Mouse (Mus musculus) heart, embryonic 10.5 days (tissue): Measurements from ENCODE around the gene Mypn. TPM values are rescaled to one million over a fixed set of nuclear protein-coding genes. Genes with fewer than 3 reads are reported as not detected.

Experiments used
- DNase-seq: peaks from one replicate; pipeline ENCODE4 v3.0.0-alpha.2; 2017; ENCODE audit warnings: low spot score
- H3K27ac ChIP-seq: fragments of 300-500 bp; sonication (generic); 2 replicates; pipeline ENCODE4 v1.5.1; 2016; ENCODE audit warnings: mild to moderate bottlenecking
- H3K27me3 ChIP-seq: fragments of 300-500 bp; sonication (generic); 2 replicates; pipeline ENCODE4 v1.6.1; 2016; ENCODE audit warnings: mild to moderate bottlenecking; ENCODE audit not compliant: poor library complexity, insufficient read depth, severe bottlenecking
- H3K36me3 ChIP-seq: fragments of 300-500 bp; sonication (generic); 2 replicates; pipeline ENCODE4 v1.6.1; 2016; ENCODE audit warnings: mild to moderate bottlenecking, moderate library complexity
- H3K4me1 ChIP-seq: fragments of 300-500 bp; sonication (generic); 2 replicates; pipeline ENCODE4 v1.6.1; 2016; ENCODE audit warnings: mild to moderate bottlenecking
- H3K4me3 ChIP-seq: fragments of 300-500 bp; sonication (generic); 2 replicates; pipeline ENCODE4 v1.5.1; 2016; ENCODE audit warnings: mild to moderate bottlenecking, moderate library complexity
- H3K9me3 ChIP-seq: fragments of 300-500 bp; sonication (generic); 2 replicates; pipeline ENCODE4 v1.6.1; 2016; ENCODE audit warnings: mild to moderate bottlenecking, moderate library complexity
- WGBS: fragments of 180-500 bp; shearing (Covaris S2); methylation state at CpG from one replicate; pipeline ENCODE4 v1.1.7; 2016; 5-methylcytosine and 5-hydroxymethylcytosine counted together
- polyA plus RNA-seq: library from polyadenylated mRNA; unstranded; fragments of >200 nt; fragmentation: Nextera tagmentation; extraction: Ambion mirVana; gene quantifications from 2 replicates; pipeline ENCODE4 v1.2.1, GENCODE M21; 2016

The Mypn gene
- polyA plus RNA-seq, 1 experiment from 2014 or later = 1.0 TPM

GRCm38 (mm10) chr10:63235889-63236288 lies 32.1 kb upstream of the Mypn start:
- no peaks in the 10 kb centered on the region for H3K27me3 ChIP-seq
- 70% methylated on average over 8 of the region's 8 CpGs for WGBS
- no peak overlapping the region for H3K27ac ChIP-seq
- no peaks in the 10 kb centered on the region for H3K36me3 ChIP-seq
- peaks cover 1% of the 10 kb centered on the region; the same call in 1 of the 2 replicates for H3K4me1 ChIP-seq
- no peak for DNase-seq
- no peaks in the 10 kb centered on the region for H3K9me3 ChIP-seq
- H3K4me3 ChIP-seq = no peak overlapping the region

GRCm38 (mm10) chr10:63234133-63234532 lies 30.4 kb upstream of the Mypn start:
- Histone ChIP-seq H3K27me3 (no peaks in the 10 kb centered on the region), H3K4me3 (no peak overlapping the region), H3K36me3 (no peaks in the 10 kb centered on the region), H3K27ac (no peak overlapping the region), H3K9me3 (no peaks in the 10 kb centered on the region), H3K4me1 (peaks cover 4% of the 10 kb centered on the region; the same call in 1 of the 2 replicates)
- 82% methylated on average over 5 of the region's 5 CpGs for WGBS
- DNase-seq = no peak

GRCm38 (mm10) chr10:63231630-63232029 lies 27.9 kb upstream of the Mypn start:
- no peak for DNase-seq
- Histone ChIP-seq H3K27me3 (no peaks in the 10 kb centered on the region), H3K9me3 (no peaks in the 10 kb centered on the region), H3K27ac (no peak overlapping the region), H3K4me3 (no peak overlapping the region), H3K36me3 (no peaks in the 10 kb centered on the region), H3K4me1 (peaks cover 4% of the 10 kb centered on the region; the same call in 1 of the 2 replicates)
- 64% methylated on average over 5 of the region's 5 CpGs for WGBS

- no peak for DNase-seq
- Histone ChIP-seq H3K4me1 (peaks cover 4% of the 10 kb centered on the region; the same call in 1 of the 2 replicates), H3K4me3 (no peak overlapping the region), H3K27me3 (no peaks in the 10 kb centered on the region), H3K36me3 (no peaks in the 10 kb centered on the region), H3K27ac (no peak overlapping the region), H3K9me3 (no peaks in the 10 kb centered on the region)
- WGBS = 20% methylated on average over 3 of the region's 5 CpGs
Observed at GRCm38 (mm10) chr10:63230854-63231253, 27.1 kb upstream of the Mypn start.

- H3K36me3 ChIP-seq = no peaks in the 10 kb centered on the region
- no peaks in the 10 kb centered on the region for H3K9me3 ChIP-seq
- no peaks in the 10 kb centered on the region for H3K27me3 ChIP-seq
- H3K4me1 ChIP-seq = peaks cover 4% of the 10 kb centered on the region; the same call in 1 of the 2 replicates
- 78% methylated on average over 7 of the region's 7 CpGs for WGBS
- no peak overlapping the region for H3K27ac ChIP-seq
- DNase-seq = no peak
- H3K4me3 ChIP-seq = no peak overlapping the region
Observed at GRCm38 (mm10) chr10:63230266-63230665, 26.5 kb upstream of the Mypn start.

- peak; percentile 57 for DNase-seq
- no peak overlapping the region for H3K27ac ChIP-seq
- 79% methylated on average over 12 of the region's 12 CpGs for WGBS
- no peaks in the 10 kb centered on the region for H3K9me3 ChIP-seq
- no peaks in the 10 kb centered on the region for H3K27me3 ChIP-seq
- no peaks in the 10 kb centered on the region for H3K4me1 ChIP-seq
- H3K36me3 ChIP-seq = no peaks in the 10 kb centered on the region
- H3K4me3 ChIP-seq = no peak overlapping the region
Observed at GRCm38 (mm10) chr10:63224341-63224740, 20.6 kb upstream of the Mypn start.

- 79% methylated on average over 7 of the region's 7 CpGs for WGBS
- H3K4me3 ChIP-seq = no peak overlapping the region
- DNase-seq = peak; percentile 5
- no peaks in the 10 kb centered on the region for H3K4me1 ChIP-seq
- no peak overlapping the region for H3K27ac ChIP-seq
- H3K9me3 ChIP-seq = no peaks in the 10 kb centered on the region
- H3K27me3 ChIP-seq = no peaks in the 10 kb centered on the region
- H3K36me3 ChIP-seq = no peaks in the 10 kb centered on the region
Observed at GRCm38 (mm10) chr10:63221081-63221783, 17.5 kb upstream of the Mypn start.

GRCm38 (mm10) chr10:63208871-63209270 lies 5.1 kb upstream of the Mypn start:
- Histone ChIP-seq H3K27ac (no peak overlapping the region), H3K9me3 (no peaks in the 10 kb centered on the region), H3K36me3 (no peaks in the 10 kb centered on the region), H3K27me3 (no peaks in the 10 kb centered on the region), H3K4me1 (no peaks in the 10 kb centered on the region), H3K4me3 (no peak overlapping the region)
- no peak for DNase-seq
- WGBS = 68% methylated on average over 6 of the region's 6 CpGs

- Histone ChIP-seq H3K27ac (no peak overlapping the region), H3K27me3 (no peaks in the 10 kb centered on the region), H3K4me3 (peak overlapping the region; percentile 45; the same call in 1 of the 2 replicates), H3K36me3 (no peaks in the 10 kb centered on the region), H3K9me3 (no peaks in the 10 kb centered on the region), H3K4me1 (no peaks in the 10 kb centered on the region; the same call in 1 of the 2 replicates)
- WGBS = 68% methylated on average over 3 of the region's 3 CpGs
- no peak for DNase-seq
Observed at GRCm38 (mm10) chr10:63203002-63203401, 750 bp downstream of the Mypn start.

- Histone ChIP-seq H3K4me3 (no peak overlapping the region), H3K27ac (no peak overlapping the region), H3K36me3 (no peaks in the 10 kb centered on the region), H3K27me3 (no peaks in the 10 kb centered on the region), H3K4me1 (no peaks in the 10 kb centered on the region; the same call in 1 of the 2 replicates), H3K9me3 (no peaks in the 10 kb centered on the region)
- no peak for DNase-seq
- WGBS = 78% methylated on average over 8 of the region's 8 CpGs
Observed at GRCm38 (mm10) chr10:63201534-63201933, 2.2 kb downstream of the Mypn start.

- H3K9me3 ChIP-seq = no peaks in the 10 kb centered on the region
Observed at GRCm38 (mm10) chr10:63199008-63199407, 4.7 kb downstream of the Mypn start.

GRCm38 (mm10) chr10:63192736-63193135 lies 11.0 kb downstream of the Mypn start:
- DNase-seq = peak; percentile 67
- Histone ChIP-seq H3K4me3 (no peak overlapping the region), H3K36me3 (peaks cover 3% of the 10 kb centered on the region; the same call in 1 of the 2 replicates), H3K27ac (no peak overlapping the region), H3K27me3 (no peaks in the 10 kb centered on the region), H3K4me1 (no peaks in the 10 kb centered on the region), H3K9me3 (no peaks in the 10 kb centered on the region)
- 78% methylated on average over 14 of the region's 14 CpGs for WGBS

More at GRCm38 (mm10) chr10:63199008-63199407, 4.7 kb downstream of the Mypn start:
- DNase-seq = no peak
- H3K4me3 ChIP-seq = no peak overlapping the region
- WGBS = 67% methylated on average over 4 of the region's 4 CpGs
- no peaks in the 10 kb centered on the region; the same call in 1 of the 2 replicates for H3K4me1 ChIP-seq
- H3K27ac ChIP-seq = no peak overlapping the region
- H3K27me3 ChIP-seq = no peaks in the 10 kb centered on the region
- H3K36me3 ChIP-seq = no peaks in the 10 kb centered on the region

GRCm38 (mm10) chr10:63192276-63192675 lies 11.5 kb downstream of the Mypn start:
- H3K4me1 ChIP-seq = no peaks in the 10 kb centered on the region
- H3K27me3 ChIP-seq = no peaks in the 10 kb centered on the region
- no peak overlapping the region for H3K27ac ChIP-seq
- WGBS = 61% methylated on average over 18 of the region's 18 CpGs
- H3K9me3 ChIP-seq = no peaks in the 10 kb centered on the region
- no peak overlapping the region for H3K4me3 ChIP-seq
- peak; percentile 71 for DNase-seq
- peaks cover 3% of the 10 kb centered on the region; the same call in 1 of the 2 replicates for H3K36me3 ChIP-seq
